Mouse (Mus musculus) B cell, adult 2 months (primary cell): ENCODE measurements around the gene Zfp428.
"Not testable (repeated sequence)": the region's sequence is repeated elsewhere in the genome, so short reads cannot be mapped to it uniquely, and the experiment has no call there.

Experiments
- DNase-seq, 2 experiments: peaks; one replicate each; pipeline ENCODE4 v3.0.0; 2022

Zfp428 gene

DNA sequence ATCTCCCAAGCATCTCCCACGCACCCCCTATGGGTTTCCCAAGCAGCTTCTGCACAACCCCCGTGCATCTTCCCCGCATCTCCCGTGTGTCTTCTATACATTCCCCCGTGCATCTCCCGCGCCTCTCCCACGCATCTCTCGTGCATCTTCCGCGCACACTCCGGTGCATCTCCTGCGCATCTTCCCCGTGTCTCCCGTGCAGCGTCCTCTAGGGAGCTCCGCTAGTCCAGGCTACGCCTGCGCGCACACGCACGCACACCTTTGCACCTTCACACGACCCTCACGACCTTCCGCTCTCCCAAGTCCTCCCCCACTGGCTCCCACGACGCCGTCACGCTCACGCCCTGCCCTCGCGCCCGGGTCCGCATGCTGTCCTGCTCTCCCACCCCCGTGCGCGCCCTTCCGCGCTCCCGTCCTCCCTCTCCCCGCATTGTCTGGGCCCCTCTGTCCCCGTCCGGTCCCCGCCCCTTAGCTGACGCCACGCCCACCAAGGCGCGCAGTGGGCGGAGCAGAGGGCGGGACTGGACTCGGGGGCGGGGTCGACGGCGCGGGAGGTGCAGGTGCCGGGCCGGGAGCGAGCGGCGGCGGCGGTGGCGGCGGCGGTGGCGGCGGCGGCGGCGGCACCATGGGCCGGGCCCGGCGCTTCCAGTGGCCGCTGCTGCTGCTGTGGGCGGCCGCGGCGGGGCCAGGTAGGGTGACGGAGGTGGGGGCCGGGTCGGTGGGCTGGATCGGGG lies 25.2 kb upstream of the Zfp428 start, which contains the start of gene Cadm4:
TSS of gene Cadm4 (plus strand) at position 550 of the 734 bp plus-strand sequence.
- DNase-seq = peak; percentile 91 to 92

DNA sequence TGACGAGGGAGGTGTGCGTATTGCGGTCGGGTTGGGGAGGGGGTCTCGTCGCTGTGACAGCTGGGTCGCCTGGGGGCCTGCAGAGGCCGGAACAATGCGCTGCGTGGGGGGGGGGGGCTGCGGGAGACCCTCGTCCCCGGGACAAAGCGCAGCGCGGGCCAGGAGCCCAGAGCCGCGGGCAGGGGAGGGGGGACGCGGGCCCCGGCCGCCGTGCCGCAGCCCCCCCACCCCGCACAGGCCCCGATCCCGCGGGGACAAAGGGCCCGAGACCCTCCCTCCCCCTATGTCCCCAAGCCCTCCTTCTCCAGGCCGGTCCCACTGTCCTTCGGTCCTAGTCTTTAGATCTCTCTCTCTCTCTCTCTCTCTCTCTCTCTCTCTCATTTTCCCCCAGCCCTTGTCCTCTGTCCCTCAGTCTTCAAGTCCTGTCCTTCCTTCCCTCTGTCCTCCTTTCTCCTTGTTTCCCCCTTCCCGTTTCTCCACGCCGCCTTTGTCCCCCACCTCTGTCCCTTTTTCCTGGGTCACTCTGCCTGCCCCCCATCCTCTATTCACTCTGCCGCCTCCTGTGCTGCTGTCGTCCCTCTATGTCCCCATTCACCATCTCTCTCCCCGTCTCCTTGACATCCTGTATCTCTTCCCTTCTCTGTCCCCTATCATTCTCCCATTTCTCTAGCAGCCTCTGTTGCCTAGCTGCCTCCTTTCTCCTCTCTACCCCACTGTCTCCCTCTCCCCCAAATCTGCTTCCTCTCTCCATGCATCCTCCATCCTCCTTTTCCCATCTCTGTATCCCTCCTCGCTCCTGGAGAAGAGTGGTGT lies 24.4 kb upstream of the Zfp428 start:
- peak in 1 of 2 experiments; percentile 2 for DNase-seq

DNA sequence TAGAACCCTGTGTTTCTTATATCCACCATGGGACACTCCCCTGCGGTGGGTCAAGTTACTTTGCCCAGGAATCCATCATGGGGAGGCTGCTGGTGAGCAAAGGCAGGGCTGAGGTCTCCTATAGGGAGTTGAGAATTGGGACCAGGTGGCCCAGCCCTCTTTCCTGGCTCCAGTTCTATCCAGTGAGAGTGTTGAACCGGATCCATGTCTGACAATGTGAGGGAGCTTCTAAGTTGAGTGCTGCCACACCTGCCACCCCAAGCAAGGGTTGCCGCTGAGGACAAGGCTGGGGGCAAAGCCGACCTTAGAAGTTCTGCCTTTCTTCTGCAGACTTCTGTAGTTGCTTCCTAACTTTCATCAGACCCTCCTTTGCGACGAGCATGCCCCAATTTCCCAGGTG lies 23.5 kb upstream of the Zfp428 start:
- peak in 1 of 2 experiments; percentile 8 for DNase-seq

- no peak for DNase-seq
Observed at GRCm38 (mm10) chr7:24485481-24485880, 21.3 kb upstream of the Zfp428 start.

DNA sequence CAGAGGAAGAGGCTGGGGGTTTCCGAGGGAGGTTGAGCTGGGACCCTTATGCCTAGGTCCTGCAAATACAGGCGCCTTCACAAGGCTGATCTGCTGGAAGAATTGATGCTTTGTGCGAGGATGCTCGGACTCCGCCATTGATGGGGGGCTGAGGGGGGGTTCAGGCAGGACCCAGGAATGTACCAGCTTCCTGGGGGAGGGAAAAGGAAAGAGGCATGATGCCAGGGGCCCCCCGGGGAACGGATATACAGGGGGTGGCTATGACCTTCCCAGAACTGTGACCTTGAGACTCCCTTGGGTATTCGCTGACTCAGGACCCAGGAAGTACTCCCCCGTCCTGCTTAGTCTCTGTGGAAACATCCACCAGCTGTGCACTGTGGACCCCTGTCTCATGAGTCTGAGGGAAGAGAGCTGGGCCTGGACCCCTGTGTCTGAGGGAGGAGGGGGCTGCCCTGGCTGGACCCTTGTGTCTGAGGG lies 20.1 kb upstream of the Zfp428 start:
- peak in 1 of 2 experiments; percentile 0 for DNase-seq

GRCm38 (mm10) chr7:24487403-24487802 lies 19.4 kb upstream of the Zfp428 start:
- no peak for DNase-seq

DNA sequence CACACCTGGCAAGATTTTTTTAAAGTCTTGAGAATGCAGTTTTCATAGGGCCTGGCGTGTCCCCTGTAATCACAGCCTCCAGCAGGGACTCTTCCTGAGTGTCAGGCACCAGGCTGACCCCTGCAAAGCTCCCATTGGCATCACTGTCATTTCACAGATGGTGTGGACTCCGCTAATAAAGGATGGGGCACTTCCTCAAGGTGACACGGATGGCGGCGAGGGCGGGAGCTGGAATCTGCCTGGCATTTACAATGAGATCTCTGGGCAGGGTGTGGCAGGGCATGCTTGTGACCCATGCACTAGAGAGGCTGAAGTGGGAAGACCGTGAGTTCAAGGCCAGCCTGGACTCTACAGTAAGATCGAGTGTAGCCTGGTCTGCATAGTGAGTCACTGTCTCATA lies 18.5 kb upstream of the Zfp428 start:
- DNase-seq = no peak

DNA sequence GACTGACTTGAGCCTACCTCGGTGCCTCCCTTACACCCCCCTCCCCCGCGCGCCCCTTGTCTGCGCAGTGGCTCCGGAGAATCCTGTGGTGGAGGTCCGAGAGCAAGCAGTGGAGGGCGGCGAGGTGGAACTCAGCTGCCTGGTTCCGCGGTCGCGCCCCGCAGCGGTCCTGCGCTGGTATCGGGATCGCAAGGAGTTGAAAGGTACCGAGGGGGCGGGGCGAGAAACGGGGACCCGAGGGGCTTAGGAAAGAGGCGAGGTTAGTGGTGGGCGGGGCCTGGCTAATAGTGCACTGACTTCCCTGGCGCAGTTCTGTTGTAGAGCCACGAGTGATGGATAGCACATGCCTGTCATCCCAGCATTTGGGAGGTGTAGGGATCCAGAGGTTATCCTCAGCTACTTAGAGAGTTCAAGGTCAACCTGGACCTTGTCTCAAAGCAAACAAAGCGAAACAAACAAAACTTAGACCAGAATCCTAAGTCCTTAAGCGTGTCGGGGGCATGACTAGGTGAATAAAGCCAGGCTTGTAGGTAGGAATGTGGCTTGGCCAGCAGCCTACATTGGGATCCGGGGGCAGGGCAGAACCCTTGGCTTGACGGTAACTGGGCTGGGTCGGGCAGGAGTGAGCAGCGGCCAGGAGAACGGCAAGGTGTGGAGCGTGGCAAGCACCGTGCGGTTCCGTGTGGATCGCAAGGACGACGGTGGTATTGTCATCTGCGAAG lies 6.8 kb upstream of the Zfp428 start:
- peak; percentile 35 for DNase-seq

DNA sequence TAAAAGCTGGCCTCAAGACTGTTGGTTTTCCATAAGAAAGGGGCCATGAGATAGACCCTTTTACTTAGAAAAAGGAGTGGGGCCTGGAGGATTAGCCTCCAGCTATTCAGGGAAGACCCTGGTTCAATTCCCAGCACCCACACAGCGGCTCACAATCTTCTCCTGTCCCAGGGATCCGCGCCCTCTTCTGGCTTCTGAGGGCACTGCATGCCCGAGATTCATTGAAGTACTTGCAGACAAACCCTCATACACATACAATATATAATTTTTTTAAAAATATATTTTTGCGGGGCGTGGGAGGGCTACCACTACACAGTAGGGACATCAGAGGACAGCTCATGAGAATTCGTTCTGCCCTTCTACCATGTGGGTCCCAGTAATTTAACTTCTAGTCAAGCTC lies 5.9 kb upstream of the Zfp428 start:
- peak; percentile 72 for DNase-seq

GRCm38 (mm10) chr7:24501492-24501891 lies 5.3 kb upstream of the Zfp428 start:
- DNase-seq = peak; percentile 55 to 58

DNA sequence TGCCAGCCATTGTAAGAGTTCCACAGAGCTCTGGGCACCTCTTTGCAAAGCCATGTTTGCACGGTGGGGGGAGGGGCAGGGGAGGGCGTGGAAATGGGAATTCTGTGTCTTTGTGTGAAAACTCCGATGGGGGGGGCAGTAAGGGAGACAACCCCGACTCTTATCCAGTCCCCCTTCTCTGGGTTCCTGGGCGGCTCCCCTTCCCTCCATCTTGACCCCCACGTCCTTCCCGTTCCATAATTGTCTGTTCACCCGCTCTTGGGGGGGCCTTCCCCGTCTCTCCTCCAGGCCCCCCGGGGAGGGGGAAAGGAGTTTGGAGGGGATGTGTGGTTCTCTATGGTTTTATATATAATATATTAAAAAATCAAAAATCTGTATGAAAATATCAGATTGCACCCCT lies 2.8 kb upstream of the Zfp428 start:
- no peak for DNase-seq

DNA sequence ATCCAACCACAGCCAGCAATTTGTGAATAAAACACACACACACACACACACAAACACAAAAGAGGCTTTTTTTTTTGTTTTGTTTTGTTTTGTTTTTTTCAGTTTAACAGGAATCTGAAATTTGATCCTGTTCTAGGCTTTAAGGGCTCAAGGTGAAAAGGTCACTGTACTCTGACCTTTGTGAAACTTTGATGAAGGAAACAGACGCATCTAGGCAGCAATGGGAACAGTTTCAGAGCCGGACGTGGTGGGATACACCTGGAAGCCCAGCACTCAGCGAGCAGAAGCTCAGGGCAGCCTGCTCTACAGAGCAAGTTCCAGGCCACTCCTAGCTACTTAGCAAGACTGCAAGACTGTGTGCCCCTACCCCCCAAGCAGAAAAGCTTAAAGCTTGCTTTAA lies 1.9 kb upstream of the Zfp428 start:
- DNase-seq = no peak

GRCm38 (mm10) chr7:24505447-24506064 lies 1.2 kb upstream of the Zfp428 start:
- no peak for DNase-seq

- DNase-seq = no peak
Observed at GRCm38 (mm10) chr7:24506065-24506459, 744 bp upstream of the Zfp428 start.

DNA sequence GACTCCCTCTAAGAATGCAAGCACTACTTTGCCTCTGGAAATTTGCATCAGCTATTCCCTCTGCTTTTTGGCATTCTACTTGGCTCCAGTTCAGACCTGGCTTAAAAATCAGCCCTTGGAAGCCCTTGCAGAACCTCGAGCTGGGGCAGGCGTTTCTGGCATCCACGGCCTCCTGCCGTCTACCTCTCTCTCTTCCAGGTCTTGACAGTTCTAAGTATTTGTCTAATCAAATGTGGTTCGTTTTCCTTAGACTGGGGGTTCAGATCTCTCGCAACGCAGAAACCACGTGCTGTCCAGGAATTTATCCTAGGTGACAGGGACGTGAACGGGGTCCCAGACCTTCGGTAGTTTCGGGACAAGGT lies 349 bp upstream of the Zfp428 start:
- DNase-seq = no peak

- no peak for DNase-seq
Observed at GRCm38 (mm10) chr7:24507726-24508114, 914 bp downstream of the Zfp428 start.

DNA sequence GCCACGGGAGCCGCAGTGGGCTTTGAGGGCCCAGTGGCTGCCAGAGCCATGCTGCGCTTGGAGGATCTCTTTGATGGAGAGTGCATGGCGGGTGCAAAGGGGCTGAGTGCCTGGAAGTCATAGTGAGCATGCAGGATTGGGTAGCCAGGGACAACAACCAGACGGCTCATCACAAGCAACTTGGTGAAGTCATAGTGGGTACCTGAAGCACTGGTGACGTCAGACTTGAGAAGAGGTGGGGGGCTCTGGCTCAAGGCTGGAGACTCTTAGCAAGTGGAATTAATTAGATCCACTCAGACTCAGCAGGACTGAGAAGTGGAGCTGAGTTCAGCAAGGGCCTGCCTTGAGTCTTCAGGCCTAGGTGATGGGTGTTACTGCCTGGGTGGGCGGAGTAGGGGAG lies 5.5 kb downstream of the Zfp428 start, which contains the start of gene AC161166.1:
TSS of gene AC161166.1 (minus strand) at position 101 of the 400 bp plus-strand sequence.
- no peak for DNase-seq

DNA sequence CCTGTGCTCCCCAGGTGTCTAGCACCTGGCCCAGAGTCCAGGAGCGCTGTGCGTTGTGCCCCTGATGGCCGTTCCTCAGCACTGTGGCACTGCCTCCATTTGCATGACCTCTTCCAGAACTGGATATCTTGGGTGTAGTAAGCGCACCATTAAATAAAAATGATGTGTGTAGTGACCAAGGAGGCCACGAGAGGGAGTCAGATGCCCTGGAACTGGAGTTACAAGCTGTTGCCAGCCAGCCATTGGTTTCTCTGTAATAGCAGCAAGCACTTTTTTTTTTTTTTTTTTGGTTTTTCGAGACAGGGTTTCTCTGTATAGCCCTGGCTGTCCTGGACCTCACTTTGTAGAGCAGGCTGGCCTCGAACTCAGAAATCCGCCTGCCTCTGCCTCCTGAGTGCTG lies 9.5 kb downstream of the Zfp428 start:
- DNase-seq = peak; percentile 51 to 58

GRCm38 (mm10) chr7:24517077-24517476 lies 10.3 kb downstream of the Zfp428 start:
- DNase-seq = no peak

DNA sequence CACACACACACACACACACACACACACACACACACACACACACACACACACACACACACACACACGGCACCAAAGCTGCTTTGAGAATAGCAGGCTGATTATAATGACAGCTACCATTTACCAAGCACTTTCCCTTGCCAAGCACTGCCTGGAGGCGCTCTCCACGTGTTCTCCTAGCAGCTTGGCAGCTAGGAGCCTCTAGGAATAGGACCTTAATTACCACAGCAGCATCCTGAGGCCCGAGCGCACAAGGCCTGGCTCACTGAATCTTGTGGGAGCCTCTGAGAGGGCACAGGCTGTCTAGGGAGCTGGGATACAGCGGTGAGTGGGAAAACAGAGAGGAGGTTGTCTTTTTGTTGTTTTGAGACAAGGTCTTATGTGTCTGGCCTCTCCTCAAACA lies 10.8 kb downstream of the Zfp428 start:
- no peak for DNase-seq

DNA sequence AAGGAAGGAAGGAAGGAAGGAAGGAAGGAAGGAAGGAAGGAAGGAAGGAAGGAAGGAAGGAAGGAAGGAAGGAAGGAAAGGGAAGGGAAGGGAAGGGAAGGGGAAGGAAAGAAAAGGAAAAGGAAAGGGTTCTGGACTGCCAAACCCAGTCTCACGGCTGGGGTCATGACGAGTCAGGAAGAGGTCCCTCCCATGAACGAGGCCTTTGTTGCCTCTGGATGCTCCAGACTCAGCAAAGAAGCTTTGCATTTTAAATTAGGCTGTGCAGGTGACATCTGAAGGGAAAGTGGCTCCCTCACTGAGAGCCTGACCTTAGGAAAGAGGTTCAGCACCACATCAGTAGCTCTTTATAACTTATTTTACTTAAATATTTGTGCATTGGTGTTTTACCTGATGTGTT lies 12.3 kb downstream of the Zfp428 start:
- DNase-seq = no peak

DNA sequence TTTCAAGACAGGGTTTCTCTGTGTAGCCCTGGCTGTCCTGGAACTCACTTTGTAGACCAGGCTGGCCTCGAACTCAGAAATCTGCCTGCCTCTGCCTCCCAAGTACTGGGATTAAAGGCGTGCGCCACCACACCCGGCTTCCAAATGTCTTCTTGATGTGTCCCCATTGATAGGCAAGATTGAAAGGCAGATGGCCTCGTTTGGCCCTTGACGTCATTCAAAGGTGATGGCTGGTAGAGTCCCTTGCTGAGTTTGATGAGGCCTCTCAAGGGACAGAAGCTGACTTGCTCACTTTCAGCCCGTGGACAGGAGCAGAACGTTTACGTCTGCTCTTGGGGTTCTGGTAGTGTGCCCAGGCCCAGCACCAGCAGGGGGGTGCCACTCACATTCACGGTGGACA lies 13.2 kb downstream of the Zfp428 start:
- not testable (repeated sequence) for DNase-seq

- no peak for DNase-seq
Observed at GRCm38 (mm10) chr7:24522805-24523204, 16.0 kb downstream of the Zfp428 start.
